Mouse (Mus musculus) kidney, embryonic 14.5 days (tissue): ENCODE results near the gene Olfr1126. TPM values are rescaled to one million over a fixed set of nuclear protein-coding genes. Genes with fewer than 3 reads are reported as not detected.

Experiments used
- ATAC-seq: fragments of 200-750 bp; cut with Nextera tagmentation; 2 replicates; pipeline ENCODE4 v1.8.0; 2017; ENCODE audit warnings: moderate number of reproducible peaks, mild to moderate bottlenecking, moderate TSS enrichment, moderate library complexity; ENCODE audit not compliant: low FRiP score, low TSS enrichment
- H3K27ac ChIP-seq: fragments of 300-500 bp; sonication (generic); 2 replicates; pipeline ENCODE4 v1.5.1; 2014; ENCODE audit warnings: low read depth, mild to moderate bottlenecking, low read length, moderate library complexity, mixed read lengths
- H3K27me3 ChIP-seq: fragments of 300-500 bp; sonication (generic); 2 replicates; pipeline ENCODE4 v1.6.1; 2014; ENCODE audit warnings: mild to moderate bottlenecking, low read length; ENCODE audit not compliant: control insufficient read depth, insufficient read depth
- H3K36me3 ChIP-seq: fragments of 300-500 bp; sonication (generic); 2 replicates; pipeline ENCODE4 v1.6.1; 2014; ENCODE audit warnings: low read length, mixed read lengths; ENCODE audit not compliant: control insufficient read depth, insufficient read depth
- H3K4me1 ChIP-seq: fragments of 300-500 bp; sonication (generic); 2 replicates; pipeline ENCODE4 v1.6.1; 2014; ENCODE audit warnings: low read length, mixed read lengths; ENCODE audit not compliant: control insufficient read depth, insufficient read depth
- H3K4me2 ChIP-seq: fragments of 300-500 bp; sonication (generic); replicated peaks from 2 replicates; pipeline ENCODE4 v1.6.1; 2014; ENCODE audit warnings: low read depth, mild to moderate bottlenecking, low read length
- H3K4me3 ChIP-seq: fragments of 300-500 bp; sonication (generic); 2 replicates; pipeline ENCODE4 v1.5.1; 2014; ENCODE audit warnings: mild to moderate bottlenecking, low read length
- H3K9ac ChIP-seq: fragments of 300-500 bp; sonication (generic); 2 replicates; pipeline ENCODE4 v1.6.1; 2014; ENCODE audit warnings: low read depth, mild to moderate bottlenecking, low read length, moderate library complexity
- H3K9me3 ChIP-seq: fragments of 300-500 bp; sonication (generic); 2 replicates; pipeline ENCODE4 v1.6.1; 2016; ENCODE audit warnings: low read length; ENCODE audit not compliant: control insufficient read depth
- WGBS: fragments of 180-500 bp; shearing (Covaris S2); extraction: QIAGEN DNeasy Blood & Tissue Kit; methylation state at CpG from one replicate; pipeline ENCODE4 v1.1.7; 2014; 5-methylcytosine and 5-hydroxymethylcytosine counted together
- polyA plus RNA-seq: library from polyadenylated mRNA; unstranded; fragments of >200 nt; fragmentation: Nextera tagmentation; extraction: Ambion mirVana; gene quantifications from 2 replicates; pipeline ENCODE4 v1.2.1, GENCODE M21; 2014

The Olfr1126 gene
- polyA plus RNA-seq, 1 experiment from 2014 or later: not detected

GRCm38 (mm10) chr2:87506265-87506664 lies 52.5 kb downstream of the Olfr1126 start, which contains the start of gene Pramel6:
Gene Pramel6 (plus strand): TSS chr2:87506565.
- H3K4me2 ChIP-seq: no peak within 1 kb of the TSS
- H3K4me1 ChIP-seq: no peaks in the 10 kb centered on the region
- H3K4me3 ChIP-seq: no peak within 1 kb of the TSS
- no peaks in the 10 kb centered on the region for H3K9me3 ChIP-seq
- H3K36me3 ChIP-seq: no peaks in the 10 kb centered on the region
- H3K27me3 ChIP-seq: no peaks in the 10 kb centered on the region
- H3K27ac ChIP-seq: no peak within 1 kb of the TSS
- 86% methylated on average over 6 of the region's 6 CpGs for WGBS
- no peak for ATAC-seq
- H3K9ac ChIP-seq: no peak within 1 kb of the TSS

Other genes with a start within 250 kb of the Olfr1126 start
- not detected in 2 replicates for gene Olfr1113, start 245.0 kb upstream of the Olfr1126 start, polyA plus RNA-seq
- gene Olfr1115, start 205.9 kb upstream of the Olfr1126 start, polyA plus RNA-seq: not detected in 2 replicates
- not detected in 2 replicates for gene Olfr1116, start 186.4 kb upstream of the Olfr1126 start, polyA plus RNA-seq
- not detected in 2 replicates for gene Olfr1118, start 146.4 kb upstream of the Olfr1126 start, polyA plus RNA-seq
- gene Olfr1120, start 99.1 kb upstream of the Olfr1126 start, polyA plus RNA-seq: not detected in 2 replicates
- not detected in 2 replicates for gene Olfr1121, start 84.1 kb upstream of the Olfr1126 start, polyA plus RNA-seq
- not detected in 2 replicates for gene Olfr1122, start 68.1 kb upstream of the Olfr1126 start, polyA plus RNA-seq
- not detected in 2 replicates for gene Olfr1123, start 37.3 kb upstream of the Olfr1126 start, polyA plus RNA-seq
- 0.10 TPM in 1 of 2 replicates, not detected in the other for gene Olfr1124, start 23.7 kb upstream of the Olfr1126 start, polyA plus RNA-seq
- not detected in 2 replicates for gene Pramel7, start 43.1 kb downstream of the Olfr1126 start, polyA plus RNA-seq
- not detected in 2 replicates for gene Pramel6, start 52.6 kb downstream of the Olfr1126 start, polyA plus RNA-seq
- not detected in 2 replicates for gene Olfr153, start 77.8 kb downstream of the Olfr1126 start, polyA plus RNA-seq
- not detected in 2 replicates for gene Olfr1128, start 91.6 kb downstream of the Olfr1126 start, polyA plus RNA-seq
- gene Olfr1129, start 119.9 kb downstream of the Olfr1126 start, polyA plus RNA-seq: not detected in 2 replicates
- gene Olfr1130, start 152.2 kb downstream of the Olfr1126 start, polyA plus RNA-seq: not detected in 2 replicates
- not detected in 2 replicates for gene Olfr1131, start 173.1 kb downstream of the Olfr1126 start, polyA plus RNA-seq
- not detected in 2 replicates for gene Olfr1132, start 183.6 kb downstream of the Olfr1126 start, polyA plus RNA-seq
- not detected in 2 replicates for gene Olfr1133, start 193.4 kb downstream of the Olfr1126 start, polyA plus RNA-seq
- gene Olfr1134, start 204.5 kb downstream of the Olfr1126 start, polyA plus RNA-seq: not detected in 2 replicates
- gene Olfr1135, start 219.7 kb downstream of the Olfr1126 start, polyA plus RNA-seq: not detected in 2 replicates
- not detected in 2 replicates for gene Olfr1136, start 240.0 kb downstream of the Olfr1126 start, polyA plus RNA-seq